Mouse (Mus musculus): ENCODE measurements around the gene Slc52a3.

Slc52a3 gene

DNA sequence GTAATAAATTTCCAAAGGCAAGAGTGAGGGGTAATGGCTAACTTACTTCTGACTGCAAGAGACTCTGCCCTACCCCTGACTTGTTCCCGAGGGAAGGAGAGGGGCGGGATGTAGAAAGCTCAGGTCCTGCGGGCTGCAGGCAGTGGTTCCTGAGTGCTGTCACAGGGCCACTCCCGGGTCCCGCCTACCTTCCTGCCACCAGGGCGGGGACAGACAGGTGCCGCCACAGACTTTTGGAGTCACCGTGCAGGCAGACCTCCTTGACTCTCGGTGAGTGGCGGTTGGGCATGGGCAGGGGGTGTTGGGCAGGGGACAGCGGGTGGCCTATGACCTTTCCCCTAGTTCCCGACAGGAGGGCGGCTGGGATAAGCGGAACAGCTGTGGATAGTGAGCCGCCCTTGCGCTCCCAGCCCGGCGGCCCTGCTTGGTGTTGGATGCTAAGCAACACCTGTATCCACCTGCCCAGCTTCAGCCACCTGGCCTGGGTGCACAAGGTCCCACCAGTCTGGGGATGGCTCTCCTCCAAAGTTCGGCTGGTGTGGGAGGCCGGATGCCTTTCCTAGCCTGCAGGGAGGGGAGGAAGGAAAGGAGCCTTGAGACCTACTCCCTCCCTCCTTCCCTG lies 3.5 kb downstream of the Slc52a3 start:
- peak; percentile 29 for DNase-seq (ENCODE audit: low spot score)

DNA sequence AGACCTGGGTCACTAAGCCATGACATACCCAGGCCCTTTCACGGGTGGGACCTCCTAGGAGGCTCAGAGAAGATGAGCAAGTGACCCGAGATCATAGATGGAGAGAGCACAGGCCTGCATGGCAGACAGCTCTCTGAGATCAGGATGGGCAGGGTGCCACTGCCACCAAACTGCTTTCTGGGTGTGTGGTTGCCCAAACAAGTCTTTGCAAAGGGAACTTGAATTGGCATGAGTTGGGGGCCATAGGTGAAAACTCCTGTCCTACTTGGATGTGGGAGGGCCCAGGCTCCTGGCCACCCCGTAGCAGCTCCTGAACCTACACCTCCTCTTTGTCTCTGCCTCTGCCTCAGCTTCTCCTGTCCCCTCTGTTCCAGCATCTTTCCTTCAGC lies 4.0 kb downstream of the Slc52a3 start:
- DNase-seq (ENCODE audit: low spot score) = no peak

DNA sequence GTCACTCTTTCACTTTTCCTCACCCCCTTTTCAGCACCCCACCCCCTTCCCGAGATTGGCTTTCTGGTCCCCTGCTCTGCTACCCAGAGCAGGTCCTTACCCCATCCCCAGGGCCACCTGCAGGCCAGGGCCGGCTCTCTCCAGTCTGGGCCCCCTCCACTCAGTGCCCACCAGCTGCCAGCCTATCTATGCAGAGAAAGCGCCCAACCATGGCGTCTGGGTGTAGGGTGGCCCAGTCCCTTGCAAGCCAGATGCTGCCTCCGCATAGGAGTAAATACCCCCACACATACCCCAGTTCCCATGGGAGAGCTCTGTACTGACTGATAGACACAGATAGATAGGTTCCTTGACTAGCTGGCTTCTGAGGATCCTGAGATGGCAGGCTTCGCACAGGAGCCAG lies 4.4 kb downstream of the Slc52a3 start:
- no peak for DNase-seq (ENCODE audit: low spot score)

DNA sequence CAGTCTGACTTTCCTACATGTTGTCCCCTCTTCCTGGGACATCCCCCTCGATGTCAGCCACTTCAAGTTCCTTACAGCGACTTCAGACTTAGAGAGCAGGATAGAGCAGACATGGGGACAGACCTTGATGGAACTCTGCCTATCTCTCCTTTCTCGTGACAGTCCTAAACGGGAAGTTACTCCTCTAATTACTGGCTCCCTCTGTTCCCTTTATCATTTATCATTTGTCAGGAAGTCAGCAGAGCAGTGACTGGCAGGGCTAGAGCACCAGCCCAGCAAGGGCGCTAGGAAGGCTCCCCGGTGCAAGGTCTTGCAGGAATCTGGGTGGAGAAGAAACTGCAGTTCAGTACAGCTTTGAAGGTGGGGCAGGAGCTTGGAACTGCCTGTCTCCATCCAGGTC lies 6.2 kb downstream of the Slc52a3 start:
- DNase-seq (ENCODE audit: low spot score) = no peak

DNA sequence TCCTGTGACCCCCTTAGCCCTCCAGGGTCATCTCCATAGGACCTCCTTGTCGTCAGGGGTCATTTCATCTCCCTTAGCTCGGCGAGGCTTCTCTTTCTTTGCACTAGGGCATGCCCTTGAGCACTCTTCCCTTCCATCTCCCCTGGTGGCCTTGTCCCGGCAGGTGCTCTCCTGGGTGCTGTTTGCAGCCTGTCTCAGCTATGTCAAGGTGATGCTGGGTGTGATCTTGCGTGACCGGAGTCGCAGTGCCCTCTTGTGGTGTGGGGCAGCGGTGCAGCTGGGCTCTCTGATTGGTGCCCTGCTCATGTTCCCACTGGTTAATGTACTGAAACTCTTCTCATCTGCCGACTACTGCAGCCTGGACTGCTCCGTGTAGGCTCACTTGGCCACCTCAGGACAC lies 11.5 kb downstream of the Slc52a3 start:
- no peak for DNase-seq (ENCODE audit: low spot score)

DNA sequence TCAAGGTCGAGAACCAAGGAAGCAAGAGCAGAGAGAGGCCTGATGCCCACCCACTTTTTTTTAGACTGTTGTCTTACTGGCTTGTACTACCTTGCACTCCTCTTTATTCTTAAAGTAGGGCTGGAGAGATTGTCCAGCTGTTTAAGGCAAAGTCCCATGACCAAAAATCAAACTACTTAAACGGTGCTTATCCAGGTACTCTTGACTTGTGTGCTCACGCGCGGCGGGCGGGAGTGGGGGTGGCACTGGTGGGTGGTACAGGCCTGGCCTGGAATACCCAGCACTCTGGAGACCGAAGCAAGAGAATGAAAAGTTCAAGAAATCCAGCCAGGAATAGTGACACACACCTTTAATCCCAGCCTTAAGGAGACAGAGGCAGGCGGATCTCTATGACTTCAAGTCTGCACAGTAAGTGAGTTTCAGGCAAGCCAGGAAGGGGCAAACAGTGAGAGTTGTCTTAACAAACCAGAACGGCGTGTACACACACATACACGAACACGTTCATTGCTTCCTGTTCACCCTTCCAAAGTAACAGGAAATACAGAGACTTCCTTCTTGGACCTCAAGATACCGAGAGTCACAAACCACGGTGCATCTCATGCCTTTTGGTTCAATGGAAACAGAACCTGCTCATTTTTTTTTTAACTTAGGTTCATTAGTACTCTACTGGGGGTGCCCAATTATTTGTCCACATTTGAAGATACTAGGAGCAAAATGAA lies 12.9 kb downstream of the Slc52a3 start:
- DNase-seq (ENCODE audit: low spot score) = no peak

DNA sequence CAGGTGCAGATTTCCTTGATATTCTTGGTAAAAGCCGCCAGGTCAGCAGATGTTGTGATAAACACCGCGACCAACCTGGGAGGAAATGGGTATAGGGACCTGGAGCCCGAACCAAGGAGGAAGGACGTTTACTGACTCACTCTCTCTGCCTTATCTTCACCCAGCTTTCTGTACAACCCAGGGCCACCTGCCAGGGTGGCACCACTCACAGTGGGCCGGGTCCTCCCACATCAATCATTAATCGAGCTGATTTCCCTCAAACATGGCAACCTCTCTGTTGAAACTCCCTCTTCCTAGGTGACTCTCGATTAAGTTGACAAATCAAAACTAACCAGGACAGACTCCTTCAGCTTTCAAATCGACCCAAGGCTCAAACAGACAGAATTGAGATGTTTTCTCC lies 13.9 kb downstream of the Slc52a3 start:
- DNase-seq (ENCODE audit: low spot score) = no peak

DNA sequence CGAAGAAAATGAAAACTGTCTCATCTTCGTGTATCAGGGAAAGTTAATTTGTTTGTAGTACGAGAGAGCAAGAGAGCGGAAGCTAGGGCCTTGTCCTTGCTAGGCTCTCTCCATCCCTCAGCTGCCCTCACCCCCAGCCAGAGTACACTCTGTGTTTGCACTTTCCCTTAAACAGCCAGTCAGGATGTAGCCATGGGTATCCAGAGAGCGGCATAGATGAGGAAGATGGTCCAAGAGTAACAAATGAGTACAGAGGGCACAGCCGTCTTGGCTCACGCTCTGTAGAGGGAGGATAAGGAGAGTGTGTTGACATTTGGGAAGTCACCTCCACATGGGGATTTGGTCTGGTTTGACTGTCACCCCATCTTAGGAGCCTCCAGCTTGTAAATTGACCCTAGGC lies 14.3 kb downstream of the Slc52a3 start:
- DNase-seq (ENCODE audit: low spot score) = no peak

DNA sequence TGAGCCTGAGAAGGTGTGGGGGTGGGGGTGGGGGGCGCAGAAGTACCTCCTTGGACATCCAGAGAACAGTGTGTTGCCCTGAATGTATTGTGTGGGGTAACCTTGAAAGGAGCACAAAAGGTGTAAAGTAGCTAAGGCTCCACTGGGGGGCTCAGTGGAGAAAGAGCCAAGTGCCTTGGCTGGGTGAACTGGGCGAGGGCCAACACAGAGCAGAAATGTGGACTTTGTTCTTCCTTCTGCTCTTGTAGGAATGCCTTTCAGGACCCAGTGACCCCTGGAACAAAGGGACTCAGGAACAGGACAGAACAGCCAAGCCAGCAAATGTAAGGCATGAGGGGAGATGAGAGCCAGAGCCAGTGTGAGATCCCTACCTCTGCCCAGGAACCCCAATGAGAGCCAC lies 15.4 kb downstream of the Slc52a3 start:
- no peak for DNase-seq (ENCODE audit: low spot score)

DNA sequence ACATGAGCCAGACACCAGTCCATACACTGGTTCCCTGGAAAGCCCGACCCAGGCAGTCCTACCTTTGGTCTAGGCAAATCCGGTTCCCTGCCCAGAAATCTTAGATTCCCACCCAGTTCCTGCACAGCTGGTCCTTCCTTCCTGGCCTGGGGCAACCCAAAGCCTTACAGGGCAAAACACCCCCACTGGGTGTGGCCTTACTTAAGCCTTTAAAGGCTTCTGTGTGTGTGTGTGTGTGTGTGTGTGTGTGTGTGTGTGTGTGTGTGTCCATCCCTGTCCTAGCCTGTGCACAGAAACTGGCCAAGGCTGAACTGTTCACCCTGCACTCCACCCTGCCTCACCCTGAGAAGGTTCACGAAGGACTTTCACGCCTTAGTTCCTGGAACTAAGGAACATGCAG lies 15.9 kb downstream of the Slc52a3 start:
- DNase-seq (ENCODE audit: low spot score) = no peak

DNA sequence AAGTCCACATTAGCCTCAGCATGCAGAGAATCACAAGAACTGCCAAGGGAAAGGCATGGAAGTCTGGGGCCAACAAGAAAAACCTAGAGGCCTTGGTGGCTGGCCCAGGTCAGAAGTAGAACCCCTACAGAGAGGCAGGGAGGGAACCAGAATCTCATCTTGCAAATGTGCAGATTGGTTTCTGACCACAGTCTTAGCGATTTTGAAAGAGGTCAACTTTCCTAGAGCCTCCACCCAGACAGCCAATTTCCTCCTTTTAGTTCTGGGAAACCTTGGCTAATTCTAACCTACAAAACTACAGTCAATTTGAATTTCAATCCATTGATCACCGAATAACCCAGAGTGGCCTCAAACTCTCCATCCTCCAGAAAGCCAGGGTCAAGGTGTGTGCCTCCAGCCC lies 16.4 kb downstream of the Slc52a3 start:
- no peak for DNase-seq (ENCODE audit: low spot score)

DNA sequence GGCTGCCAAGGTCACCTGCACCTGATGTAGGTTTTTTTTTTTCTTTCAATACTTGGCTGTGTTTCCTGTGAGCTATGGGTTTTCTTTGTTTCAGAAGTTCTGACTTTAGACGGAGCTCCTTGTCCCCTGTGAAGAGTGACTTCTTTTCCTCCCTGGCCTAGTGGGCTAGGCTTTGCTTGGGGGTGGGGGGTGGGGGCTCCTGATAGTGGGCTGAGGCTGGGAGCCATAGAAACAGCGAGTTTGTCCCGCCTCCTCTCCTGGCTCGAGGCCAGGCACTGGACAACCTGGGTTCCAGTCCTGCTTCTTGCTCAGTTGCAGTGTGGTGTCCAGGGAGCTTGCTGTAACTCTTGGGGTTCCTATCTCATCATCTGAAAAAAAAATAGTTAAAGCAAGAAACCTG lies 19.7 kb downstream of the Slc52a3 start:
- no peak for DNase-seq (ENCODE audit: low spot score)

DNA sequence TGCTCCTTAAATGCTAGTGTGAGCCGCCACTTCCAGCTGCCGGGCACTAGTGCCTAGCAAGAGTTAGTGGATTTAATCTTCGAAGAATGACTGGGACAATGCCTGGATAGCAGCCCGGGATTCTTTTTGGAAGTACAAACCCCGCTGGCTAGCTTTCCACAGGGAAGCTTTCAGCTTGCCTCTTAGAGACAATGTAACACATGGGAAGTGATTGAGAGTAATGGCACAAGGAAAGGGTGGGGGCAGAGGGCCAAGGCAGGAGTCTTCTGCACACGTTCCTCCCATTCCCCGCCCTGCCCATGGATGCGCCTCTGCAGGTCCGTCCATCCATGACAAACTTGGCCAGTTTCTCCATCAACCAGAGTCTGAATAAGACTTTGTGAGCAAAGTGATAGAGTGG lies 20.4 kb downstream of the Slc52a3 start:
- no peak for DNase-seq (ENCODE audit: low spot score)

DNA sequence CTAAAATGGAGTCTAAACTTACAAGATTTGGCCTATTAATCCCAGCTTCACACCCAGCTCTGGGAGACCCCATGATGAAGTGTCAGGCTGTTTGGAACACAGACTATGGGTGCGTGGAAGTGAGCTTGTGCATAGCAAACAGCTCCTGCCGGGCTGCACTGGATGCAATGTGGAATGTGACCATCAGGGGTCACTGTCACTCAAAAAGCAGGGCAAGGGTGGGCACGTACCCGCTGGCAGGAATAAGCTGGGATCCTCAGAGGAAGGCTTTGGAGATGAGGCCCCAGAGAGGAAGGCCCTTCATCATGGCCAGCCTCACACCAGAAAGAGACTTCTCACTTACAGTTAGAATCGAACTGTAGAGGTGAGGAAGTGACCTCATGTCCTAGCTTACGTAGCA lies 23.9 kb downstream of the Slc52a3 start:
- peak; percentile 83 for DNase-seq (ENCODE audit: low spot score)

DNA sequence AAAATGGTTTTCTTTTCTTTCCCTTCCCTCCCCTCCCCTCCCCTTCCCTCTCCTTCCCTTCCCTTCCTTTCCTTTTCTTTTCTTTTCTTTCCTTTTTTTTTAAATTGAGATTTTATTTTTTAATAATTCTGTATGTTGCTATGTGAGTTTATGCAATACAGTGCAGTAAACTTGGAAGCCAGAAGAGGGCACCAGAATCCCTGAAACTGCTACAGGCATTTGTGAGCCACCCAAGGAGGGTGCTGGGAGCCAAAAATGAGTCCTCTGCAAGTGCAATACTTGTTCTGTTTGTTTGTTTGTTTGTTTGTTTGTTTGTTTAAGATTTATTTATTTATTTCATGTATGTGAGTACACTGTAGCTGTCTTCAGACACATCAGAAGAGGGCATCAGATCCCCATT lies 25.7 kb downstream of the Slc52a3 start:
- no peak for DNase-seq (ENCODE audit: low spot score)

DNA sequence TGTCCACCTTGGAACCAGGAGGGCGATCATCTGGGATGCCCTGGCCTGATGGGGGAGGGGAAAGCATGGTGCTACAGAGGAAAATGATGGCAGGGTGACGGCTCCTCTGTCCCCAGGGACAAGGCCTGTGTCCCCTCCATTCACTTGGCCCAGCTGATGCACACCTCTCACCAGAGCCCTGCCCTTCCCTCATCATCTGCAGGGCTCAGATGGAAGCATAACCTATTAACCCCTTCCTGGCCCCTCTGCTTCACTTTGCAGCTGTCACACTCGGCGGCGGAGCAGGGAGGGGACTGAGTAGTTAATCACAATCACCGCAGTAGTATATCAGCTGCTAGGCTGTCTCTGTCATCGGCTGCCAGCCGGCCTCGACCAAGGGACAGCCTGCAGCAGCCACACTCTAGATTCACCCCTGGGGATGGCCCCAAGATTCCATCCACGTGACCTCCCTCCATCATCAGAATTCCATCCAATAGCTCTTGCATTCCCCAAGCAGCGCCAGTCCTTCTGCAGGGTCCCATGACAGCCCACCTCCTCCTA lies 28.6 kb downstream of the Slc52a3 start:
- DNase-seq (ENCODE audit: low spot score) = peak; percentile 61

DNA sequence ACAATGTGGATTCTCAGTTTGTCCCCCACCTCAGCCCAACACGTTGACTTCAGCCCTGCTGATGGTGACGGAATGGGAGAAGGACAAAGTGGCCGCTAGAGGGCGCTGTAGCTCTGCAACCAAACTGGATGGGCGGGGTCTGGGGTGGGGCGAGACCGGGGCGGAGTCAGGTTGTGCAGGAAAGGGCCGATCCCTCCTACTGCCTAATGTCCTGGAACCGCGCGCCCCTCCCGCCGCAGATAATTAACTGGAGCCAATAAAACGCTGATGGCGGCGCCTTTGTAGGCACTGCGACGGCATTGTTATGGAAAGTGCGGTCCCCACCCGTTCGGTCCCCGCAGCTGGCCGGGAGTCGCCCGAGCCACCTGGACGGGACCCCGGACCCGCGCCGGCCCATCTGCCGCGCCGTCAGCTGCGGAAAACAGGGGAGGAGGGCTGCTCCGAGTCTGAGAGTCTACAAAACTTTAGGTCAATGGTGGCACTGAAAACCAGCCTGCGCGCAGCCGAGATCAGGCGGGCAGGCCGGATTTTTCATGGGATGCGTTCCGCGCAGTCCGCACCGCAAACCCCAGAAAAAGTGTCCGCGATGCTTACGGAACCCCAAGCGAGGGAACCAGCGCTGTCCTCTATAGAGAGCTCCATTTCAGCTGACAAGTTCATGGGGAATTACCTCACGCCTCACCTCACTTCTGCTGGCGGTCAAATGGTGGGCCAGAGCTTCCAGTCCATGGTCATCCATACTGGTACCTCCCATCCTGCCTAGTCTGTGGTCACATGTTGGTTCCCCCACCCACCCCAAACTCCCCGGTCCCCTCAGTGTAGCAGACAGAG lies 33.2 kb downstream of the Slc52a3 start:
- peak; percentile 98 for DNase-seq (ENCODE audit: low spot score)

DNA sequence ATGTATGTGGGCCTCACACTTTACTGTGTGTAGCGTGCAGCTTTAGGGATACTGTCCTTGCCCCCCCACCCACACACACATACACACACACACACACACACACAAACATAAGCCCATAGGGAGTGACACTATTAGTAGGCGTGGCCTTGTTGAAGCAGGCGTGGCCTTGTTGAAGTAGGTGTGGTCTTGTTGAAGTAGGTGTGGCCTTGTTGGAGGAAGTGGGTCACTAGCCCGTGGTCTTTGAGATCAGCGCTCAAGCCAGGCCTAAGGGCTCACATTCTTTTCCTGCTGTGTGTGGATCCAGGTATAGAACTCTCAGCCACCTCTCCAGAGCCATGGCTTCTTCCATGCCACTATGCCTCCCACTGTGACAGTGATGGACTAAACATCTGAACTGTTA lies 34.7 kb downstream of the Slc52a3 start:
- DNase-seq (ENCODE audit: low spot score) = no peak

DNA sequence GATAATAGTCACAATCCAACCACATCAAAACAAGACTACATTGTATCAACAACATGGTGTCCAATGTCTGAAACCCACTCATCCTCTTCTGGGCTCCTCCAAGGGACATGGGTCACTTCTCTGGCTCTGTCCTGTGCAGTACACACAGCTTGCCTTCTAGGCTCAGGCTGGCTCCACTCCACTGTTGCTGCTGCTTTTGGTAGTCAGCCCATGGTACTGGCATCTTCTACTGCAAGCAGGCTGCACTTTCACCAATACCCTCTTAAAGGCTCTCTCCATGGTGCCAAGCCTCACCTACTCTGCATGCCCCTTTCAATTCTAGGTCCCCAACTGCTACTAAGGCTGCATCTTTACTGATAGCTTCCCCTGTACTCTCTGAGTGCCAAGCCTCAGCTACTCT lies 43.8 kb downstream of the Slc52a3 start:
- DNase-seq (ENCODE audit: low spot score) = no peak

DNA sequence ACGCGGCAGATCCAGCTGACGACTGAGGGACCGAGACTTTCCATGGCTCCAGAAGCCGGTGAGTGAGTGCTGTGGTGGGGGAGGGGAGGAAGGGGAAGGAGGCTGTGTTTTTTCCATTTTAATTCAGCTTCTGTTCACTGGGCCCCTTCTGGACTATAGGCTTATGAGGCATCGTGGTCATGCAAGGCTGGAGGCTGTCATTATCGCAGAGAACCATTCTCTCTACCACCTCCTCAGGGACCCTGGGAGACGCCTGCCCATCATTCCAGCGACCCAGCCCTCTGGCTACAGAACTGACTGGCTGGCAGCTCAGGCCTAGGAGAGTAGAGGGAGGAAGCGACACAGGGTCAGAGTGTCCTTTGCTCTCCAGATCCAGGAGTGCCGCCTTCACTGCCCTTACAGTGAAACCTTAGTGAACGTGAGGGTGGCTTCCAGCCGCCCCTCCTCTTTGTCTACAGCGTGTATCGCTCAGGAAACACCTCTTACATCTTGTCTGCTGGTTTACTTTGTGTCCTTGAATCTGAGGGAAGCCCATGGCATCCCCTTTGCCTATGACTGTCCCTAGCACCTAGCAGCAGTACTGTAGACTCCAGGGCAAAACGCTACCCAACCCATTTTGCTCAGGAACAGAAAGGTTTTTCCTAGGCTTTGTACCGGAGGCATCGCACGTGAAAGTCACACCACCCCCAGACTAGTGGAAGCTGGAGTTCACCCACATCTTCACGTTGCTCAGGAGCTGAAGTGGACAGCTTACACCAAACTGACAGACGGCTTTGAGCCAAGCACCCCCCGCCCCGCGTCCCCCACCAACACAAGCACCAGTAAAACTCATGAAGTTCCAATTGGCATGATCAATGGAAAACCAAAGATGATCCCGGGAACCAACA lies 51.0 kb downstream of the Slc52a3 start:
- peak; percentile 68 for DNase-seq (ENCODE audit: low spot score)

DNA sequence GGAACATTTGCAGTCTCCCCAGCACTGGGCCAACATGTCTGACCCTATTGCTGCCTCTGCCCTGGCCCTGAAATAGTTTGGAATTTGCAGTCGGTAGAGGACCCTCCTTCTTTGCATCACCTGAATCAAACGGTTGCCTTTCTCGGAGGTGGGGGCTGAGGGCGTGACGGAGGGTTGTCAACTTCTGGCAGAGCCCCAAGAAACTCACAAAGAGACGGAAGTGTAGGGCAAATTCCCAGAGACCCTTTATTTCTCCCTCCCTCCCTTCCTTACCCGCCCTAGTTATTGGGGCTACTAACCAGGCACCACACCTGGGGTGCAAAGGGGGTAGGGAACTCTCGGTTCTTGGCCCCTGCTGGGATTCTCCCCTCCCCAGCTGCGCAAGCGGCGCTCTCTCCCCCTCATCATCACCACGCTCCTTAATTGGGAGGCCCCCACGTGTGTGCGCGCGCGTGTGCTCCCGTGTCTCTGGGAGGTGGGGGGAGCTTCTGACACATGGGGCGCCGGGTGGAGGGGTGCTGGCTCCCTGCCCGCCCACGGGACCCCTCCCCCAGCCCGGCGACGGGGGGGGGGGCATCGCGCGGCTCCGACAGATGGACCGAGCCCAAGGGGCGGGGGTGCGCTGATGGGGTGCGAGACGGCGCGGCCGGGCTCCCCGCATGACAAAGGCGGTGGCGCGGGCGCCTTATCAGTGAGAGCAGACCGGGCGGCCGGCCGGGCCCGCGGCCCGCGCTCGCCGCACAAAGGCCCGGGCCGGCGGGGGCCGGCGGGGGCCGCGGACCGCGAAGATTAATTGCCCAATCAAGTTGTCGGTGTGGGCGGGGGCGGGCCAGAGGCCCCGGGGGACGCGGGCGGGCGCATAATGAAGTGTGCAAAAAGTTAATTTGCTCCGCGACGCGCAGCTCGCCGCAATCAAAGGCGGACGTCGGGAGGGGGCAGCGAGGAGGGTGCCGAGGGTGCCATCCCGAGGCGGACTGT lies 52.0 kb downstream of the Slc52a3 start:
- peak; percentile 60 for DNase-seq (ENCODE audit: low spot score)

All from retina, embryonic 14.5 days (tissue).